Mouse (Mus musculus) liver, postnatal 0 days (tissue): ENCODE measurements at regions not wholly inside any gene's neighbourhood (a gene's known extent, or its start where the extent isn't known, plus 50 kb on each side); places are given as distances from the start of the nearest gene placed in this dataset.

Source experiments
- CTCF ChIP-seq: sonication (generic); IDR thresholded peaks from 2 replicates; pipeline ENCODE4 v1.5.1; 2016; ENCODE audit warnings: antibody characterized with exemption, low read depth
- EP300 ChIP-seq: IDR thresholded peaks from 2 replicates; pipeline ENCODE4 v1.6.1; 2016; ENCODE audit warnings: antibody characterized with exemption, low read depth, mild to moderate bottlenecking

GRCm38 (mm10) chr3:149585769-149586168, 595.4 kb upstream of the Adgrl2 start:
- no peak for TF ChIP-seq CTCF
- TF ChIP-seq EP300: no peak
